Mouse (Mus musculus) urinary bladder, adult 2 months (tissue): ENCODE measurements around the gene Abhd17b. TPM values are rescaled to one million over a fixed set of nuclear protein-coding genes. Genes with fewer than 3 reads are reported as not detected.

ENCODE experiments used
- DNase-seq: peaks from one replicate; pipeline ENCODE4 v3.0.0; 2022; ENCODE audit warnings: low spot score
- polyA plus RNA-seq: library from polyadenylated mRNA; depleted of rRNA; stranded (reverse); fragments of >200 nt; gene quantifications from 2 replicates; pipeline ENCODE4 v1.2.3, GENCODE M21; 2012; rRNA removed

Abhd17b gene
- polyA plus RNA-seq, 1 experiment: 18.0 TPM

- no peak for DNase-seq
Measured at GRCm38 (mm10) chr19:21731887-21732286, 78.9 kb downstream of the Abhd17b start.

DNA sequence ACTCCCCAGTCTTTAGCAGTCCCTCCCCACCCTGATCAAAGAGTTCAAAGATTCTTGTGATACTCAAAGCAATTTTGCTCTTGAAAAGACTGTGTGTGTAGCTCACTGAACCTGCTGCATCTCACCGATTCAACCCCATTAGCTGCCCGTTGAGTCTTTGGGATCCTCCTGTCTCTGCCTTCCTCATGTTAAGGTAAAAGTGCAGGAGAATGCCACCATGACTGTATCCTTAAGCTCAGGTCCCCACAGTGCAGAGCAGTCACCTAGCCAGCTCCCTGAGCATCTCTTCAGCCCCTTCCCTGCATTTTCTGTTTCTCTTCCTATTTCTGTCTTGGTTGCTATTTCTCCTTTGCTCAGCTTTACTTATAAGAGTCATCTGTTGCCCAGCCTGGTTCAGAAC is 80.2 kb downstream of the Abhd17b start:
- DNase-seq: no peak

- no peak for DNase-seq
Measured at GRCm38 (mm10) chr19:21734112-21734511, 81.1 kb downstream of the Abhd17b start.

Other genes starting within 250 kb of the Abhd17b start
- gene Gda, start 179.7 kb upstream of the Abhd17b start, polyA plus RNA-seq: 12.0 and 14.4 TPM in 2 replicates
- 38.7 and 42.5 TPM in 2 replicates for gene 1110059E24Rik, start 209 bp upstream of the Abhd17b start, polyA plus RNA-seq
- 4.5 and 5.5 TPM in 2 replicates for gene Cemip2, start 125.2 kb downstream of the Abhd17b start, polyA plus RNA-seq